Mouse (Mus musculus) right cerebral cortex, postnatal 25 days (tissue): ENCODE measurements at regions not wholly inside any gene's neighbourhood (a gene's known extent, or its start where the extent isn't known, plus 50 kb on each side); places are given as distances from the start of the nearest gene placed in this dataset.
A peak's percentile ranks its signal among the peaks of the same experiment; 100 is the strongest.
"Not testable (repeated sequence)": the region's sequence is repeated elsewhere in the genome, so short reads cannot be mapped to it uniquely, and the experiment has no call there.

Experiments
- DNase-seq: peaks from one replicate; pipeline ENCODE4 v3.0.0; 2022

- DNase-seq, result no peak
Measured at GRCm38 (mm10) chr13:31050160-31050788, 76.3 kb downstream of the Gm5447 start.

- DNase-seq, result not testable (repeated sequence)
Measured at GRCm38 (mm10) chr13:31051586-31051985, 77.6 kb downstream of the Gm5447 start.

DNA sequence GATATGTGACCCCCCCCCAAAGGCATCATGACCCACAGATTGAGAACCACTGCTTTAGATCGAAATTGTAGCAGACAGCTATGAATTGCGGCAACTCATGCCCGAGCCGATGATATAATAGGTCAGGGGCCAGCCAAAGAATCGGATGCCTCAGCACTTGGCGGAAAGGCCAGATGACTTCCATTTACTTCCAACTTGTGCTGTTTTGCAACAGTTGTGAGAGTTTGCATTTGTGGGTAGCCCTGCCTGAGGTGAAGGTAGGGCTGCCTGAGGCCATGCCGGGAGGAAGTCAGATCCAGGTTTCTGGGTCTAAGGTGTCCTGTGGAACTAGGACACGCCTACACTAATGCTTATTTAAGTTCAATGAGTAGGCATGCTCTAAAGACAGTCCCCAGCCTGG lies 80.4 kb downstream of the Gm5447 start:
- no peak for DNase-seq

DNA sequence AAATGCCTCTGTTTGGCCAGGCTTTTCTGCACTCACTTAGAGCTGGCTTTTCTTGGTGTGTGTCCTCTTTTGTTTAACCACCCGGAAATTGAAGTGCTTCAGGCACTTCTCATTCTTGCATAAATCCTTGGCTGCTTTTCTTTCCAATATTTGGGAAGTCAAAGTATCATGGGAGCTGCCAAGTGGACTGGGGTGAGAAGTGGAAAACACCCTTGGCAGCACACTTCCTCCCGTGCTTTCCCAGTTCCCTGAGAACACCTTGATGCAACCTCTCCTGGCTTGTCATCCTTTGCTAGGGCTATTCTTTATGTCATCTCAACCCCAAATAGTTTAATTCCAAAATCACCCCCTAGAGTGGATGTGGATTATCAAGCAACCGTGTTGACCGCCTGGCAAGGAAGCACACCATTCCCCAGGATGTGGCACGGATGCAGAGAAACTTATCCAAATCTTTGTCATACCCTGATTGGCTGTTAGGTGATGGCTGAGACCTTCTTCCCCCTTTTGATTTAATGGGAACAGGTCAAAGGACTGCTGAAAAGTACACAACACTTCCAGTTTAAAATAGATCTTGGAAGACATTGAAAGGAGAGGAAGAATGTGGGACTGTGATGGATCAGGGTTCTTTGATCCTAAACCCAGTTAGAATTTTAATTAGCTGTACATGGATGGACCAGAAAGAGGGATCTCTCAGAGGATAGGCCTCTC lies 81.5 kb downstream of the Gm5447 start:
- no peak for DNase-seq

- DNase-seq, result no peak
Measured at GRCm38 (mm10) chr13:31056154-31056871, 82.3 kb downstream of the Gm5447 start.

- no peak for DNase-seq
Measured at GRCm38 (mm10) chr13:31060916-31061431, 87.0 kb downstream of the Gm5447 start.

DNA sequence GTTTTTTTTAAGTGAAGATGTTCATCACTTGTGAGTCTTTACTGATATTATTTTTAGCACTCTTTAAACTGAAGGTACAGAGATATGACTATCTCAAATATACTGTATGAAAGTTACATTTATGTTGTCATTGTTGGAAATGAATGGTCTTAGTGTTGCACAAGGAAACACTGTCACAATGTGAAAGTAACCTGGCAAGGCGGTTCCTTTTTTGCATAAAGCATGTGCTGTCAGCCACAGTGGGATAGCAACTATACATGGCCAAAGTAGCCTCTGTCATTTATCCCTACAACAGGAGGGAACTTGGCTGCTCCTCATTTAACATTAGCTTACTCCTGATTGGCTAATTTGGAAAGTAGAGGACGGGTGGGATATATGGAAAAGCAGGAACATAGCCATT lies 94.3 kb downstream of the Gm5447 start:
- DNase-seq, result no peak

GRCm38 (mm10) chr13:31076541-31076940 lies 102.5 kb downstream of the Gm5447 start:
- DNase-seq, result no peak

DNA sequence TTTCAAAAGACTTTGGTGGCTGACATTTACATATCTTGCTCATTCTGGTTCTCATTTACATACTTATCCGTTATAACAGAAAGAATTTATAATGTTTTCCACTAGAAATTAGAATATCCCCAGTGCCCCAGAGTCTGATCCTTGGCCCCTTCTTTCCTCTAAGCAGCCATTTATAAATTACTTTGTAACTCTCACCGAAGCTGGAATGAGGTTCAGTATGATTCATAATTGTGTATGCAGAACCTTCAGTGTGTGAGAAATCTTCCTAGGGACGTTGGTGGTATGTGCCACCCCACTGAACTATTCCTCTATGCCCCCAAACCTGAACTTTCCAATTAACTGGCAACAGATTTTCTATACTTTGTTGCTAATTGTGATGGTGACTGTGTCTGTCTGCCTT lies 104.7 kb downstream of the Gm5447 start:
- no peak for DNase-seq

DNA sequence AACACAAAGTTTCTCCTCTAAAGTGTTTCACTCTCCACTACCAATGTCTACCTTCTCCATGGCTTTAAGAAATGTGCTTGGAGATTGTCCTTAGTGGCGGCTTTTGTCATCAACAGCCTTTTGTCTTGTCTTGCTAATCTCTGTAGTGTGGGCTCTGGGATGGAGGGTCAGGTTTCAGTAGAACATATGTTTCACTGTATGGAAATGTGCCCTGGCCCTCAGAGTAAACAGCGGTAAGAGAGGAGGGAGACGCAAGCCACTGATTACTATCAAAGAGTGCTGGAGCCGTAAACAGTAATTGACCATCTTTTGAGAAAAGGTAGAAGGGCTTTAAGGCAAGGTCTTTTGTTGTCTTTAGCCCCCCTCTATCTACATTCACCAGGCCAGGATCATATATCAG lies 106.2 kb downstream of the Gm5447 start:
- no peak for DNase-seq

GRCm38 (mm10) chr13:31082448-31083140 lies 108.6 kb downstream of the Gm5447 start:
- DNase-seq, result peak; percentile 43

- no peak for DNase-seq
Measured at GRCm38 (mm10) chr13:31101051-31101450, 127.0 kb downstream of the Gm5447 start.

DNA sequence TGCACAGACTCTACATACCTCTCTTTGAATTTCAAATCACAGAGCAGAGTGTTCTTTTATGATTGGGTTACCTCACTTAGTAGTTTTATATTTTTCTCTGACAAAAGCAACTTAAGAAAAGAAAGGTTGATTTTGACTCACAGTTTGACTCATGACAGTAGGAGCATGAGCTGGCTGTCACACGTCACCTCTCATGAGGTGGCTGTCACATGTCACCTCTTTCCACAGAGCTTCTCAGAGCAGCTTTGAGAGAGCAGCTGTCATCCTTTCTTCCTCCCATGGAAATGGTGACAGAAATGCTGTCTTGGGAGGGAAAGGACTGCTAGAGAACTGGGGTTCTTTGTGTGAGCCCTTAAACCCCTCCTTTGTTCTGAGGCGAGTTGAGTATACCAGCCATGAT lies 133.4 kb downstream of the Gm5447 start:
- DNase-seq, result no peak

DNA sequence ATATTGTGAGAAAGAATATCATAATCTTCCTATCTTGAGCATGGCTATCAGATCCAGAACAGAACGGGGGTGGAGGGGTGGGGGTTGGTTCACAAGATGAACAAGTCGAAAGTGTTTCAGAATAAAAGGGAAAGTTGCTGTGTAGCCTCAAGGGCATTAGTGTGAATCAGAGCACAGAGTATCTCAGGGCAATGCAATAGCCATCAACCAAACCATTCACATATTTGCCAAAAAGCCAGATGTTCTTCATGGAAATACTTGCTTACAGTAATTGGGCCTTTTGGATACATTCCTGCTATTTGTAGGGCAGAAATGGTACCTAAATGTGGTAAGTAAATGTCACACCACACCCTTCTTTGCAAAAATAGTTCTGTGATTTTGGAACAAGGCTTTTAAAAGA lies 135.2 kb downstream of the Gm5447 start:
- DNase-seq, result no peak

DNA sequence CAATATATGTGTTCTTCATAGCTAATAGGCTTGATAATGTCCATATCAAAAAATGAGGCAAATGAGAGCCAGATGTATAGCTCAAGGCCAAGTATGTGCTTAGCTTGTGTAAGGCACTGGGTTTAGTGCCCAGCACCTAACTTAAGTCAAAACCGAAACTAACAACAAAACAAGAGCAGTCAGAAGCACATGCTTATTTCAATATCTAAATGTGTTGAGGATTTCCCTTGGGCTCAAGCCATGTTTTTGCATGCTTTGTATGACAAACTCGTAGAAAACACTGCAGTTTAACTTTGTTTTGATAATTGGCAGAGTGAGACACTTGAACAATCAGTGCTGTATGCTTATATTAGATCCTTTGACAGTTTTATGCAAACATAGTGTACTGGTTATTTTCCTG lies 148.7 kb downstream of the Gm5447 start:
- DNase-seq, result no peak

GRCm38 (mm10) chr13:31124547-31125216 lies 150.7 kb downstream of the Gm5447 start:
- no peak for DNase-seq

DNA sequence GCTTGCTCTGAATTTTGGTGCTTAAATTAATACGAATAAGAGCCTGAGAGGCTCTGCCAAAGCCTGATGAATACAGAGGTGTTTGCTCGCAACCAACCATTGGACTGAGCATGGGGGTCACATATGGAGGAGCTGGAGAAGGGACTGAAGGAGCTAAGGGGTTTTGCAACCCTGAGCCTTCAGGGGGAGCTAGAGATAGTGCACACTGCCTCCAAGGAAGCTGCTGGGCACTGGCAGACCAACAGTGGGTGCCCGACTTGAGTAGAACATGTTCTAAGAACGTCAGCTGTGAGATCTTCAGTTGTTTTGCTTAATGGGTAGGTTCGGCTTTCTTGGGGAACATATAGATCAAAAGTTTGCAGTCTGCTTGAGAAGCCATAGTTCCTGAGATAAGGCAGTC lies 158.5 kb downstream of the Gm5447 start:
- DNase-seq, result no peak

GRCm38 (mm10) chr13:31139686-31140085 lies 165.7 kb downstream of the Gm5447 start:
- DNase-seq, result no peak

DNA sequence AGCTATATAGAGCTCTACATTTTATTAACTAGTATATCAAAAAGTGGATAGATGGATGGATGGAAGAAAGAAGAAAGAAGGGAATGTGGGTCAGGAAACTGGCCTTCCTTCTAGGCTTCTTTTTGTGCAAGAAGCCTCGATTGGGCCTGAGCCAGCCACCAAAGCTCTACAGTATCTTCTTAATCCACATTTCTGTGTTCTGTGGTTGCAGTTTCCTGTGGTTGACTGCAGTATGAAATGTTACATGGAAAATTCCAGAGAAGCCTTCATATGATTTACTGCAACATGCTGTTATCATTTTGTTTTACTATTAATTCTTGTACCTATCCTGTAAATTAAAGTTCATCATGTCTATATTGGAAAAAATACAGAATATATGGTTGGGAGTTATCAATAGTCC lies 173.3 kb downstream of the Gm5447 start:
- no peak for DNase-seq

DNA sequence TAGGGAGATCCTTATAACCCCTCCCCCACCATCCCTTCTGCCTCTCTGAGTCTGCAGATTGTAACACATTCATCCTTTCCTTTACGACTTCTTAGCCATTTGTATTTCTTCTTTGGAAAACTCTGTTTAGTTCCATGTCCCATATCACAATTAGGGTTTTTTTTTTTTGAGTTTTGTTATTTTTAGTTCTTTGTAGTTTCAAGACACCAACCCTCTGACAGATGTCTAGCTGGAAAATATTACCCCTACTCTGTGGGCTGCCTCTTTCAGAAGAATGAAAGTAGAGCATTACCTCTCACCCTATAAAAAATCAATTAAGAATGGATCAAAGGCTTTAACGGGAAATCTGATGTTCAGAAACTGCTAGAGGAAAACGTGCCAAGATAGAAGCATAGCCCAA lies 180.1 kb downstream of the Gm5447 start:
- DNase-seq, result no peak

GRCm38 (mm10) chr13:31163878-31164495 lies 190.0 kb downstream of the Gm5447 start:
- no peak for DNase-seq

- DNase-seq, result no peak
Measured at GRCm38 (mm10) chr13:31166286-31166685, 192.3 kb downstream of the Gm5447 start.
